Mouse (Mus musculus): ENCODE results near the gene Mogat1.
"Not testable (repeated sequence)": the region's sequence is repeated elsewhere in the genome, so short reads cannot be mapped to it uniquely, and the experiment has no call there.

The Mogat1 gene

GRCm38 (mm10) chr1:78537494-78538010 is 26.8 kb downstream of the Mogat1 start:
- DNase-seq: peak; percentile 84

- no peak for DNase-seq
Measured at GRCm38 (mm10) chr1:78538396-78538795, 27.6 kb downstream of the Mogat1 start.

GRCm38 (mm10) chr1:78539166-78539565 is 28.4 kb downstream of the Mogat1 start:
- no peak for DNase-seq

GRCm38 (mm10) chr1:78543631-78544030 is 32.8 kb downstream of the Mogat1 start:
- not testable (repeated sequence) for DNase-seq

- no peak for DNase-seq
Measured at GRCm38 (mm10) chr1:78546258-78546657, 35.5 kb downstream of the Mogat1 start.

GRCm38 (mm10) chr1:78548961-78549360 is 38.2 kb downstream of the Mogat1 start:
- DNase-seq: no peak

GRCm38 (mm10) chr1:78554012-78554666 is 43.3 kb downstream of the Mogat1 start:
- no peak for DNase-seq

GRCm38 (mm10) chr1:78566963-78567362 is 56.2 kb downstream of the Mogat1 start:
- no peak for DNase-seq

GRCm38 (mm10) chr1:78567421-78567820 is 56.6 kb downstream of the Mogat1 start:
- DNase-seq: no peak

GRCm38 (mm10) chr1:78567834-78568507 is 57.2 kb downstream of the Mogat1 start:
- DNase-seq: no peak

- DNase-seq: no peak
Measured at GRCm38 (mm10) chr1:78569617-78570016, 58.8 kb downstream of the Mogat1 start.

- DNase-seq: peak; percentile 21
Measured at GRCm38 (mm10) chr1:78585080-78585479, 74.3 kb downstream of the Mogat1 start.

GRCm38 (mm10) chr1:78586986-78587385 is 76.2 kb downstream of the Mogat1 start:
- no peak for DNase-seq
